Mouse (Mus musculus): Measurements from ENCODE around the gene Mrps23. TPM values are rescaled to one million over a fixed set of nuclear protein-coding genes. Genes with fewer than 3 reads are reported as not detected.
"Not testable (repeated sequence)": the region's sequence is repeated elsewhere in the genome, so short reads cannot be mapped to it uniquely, and the experiment has no call there.

Mrps23 gene
- polyA plus RNA-seq, 1 experiment from 2014 or later, result 63.9 TPM

DNA sequence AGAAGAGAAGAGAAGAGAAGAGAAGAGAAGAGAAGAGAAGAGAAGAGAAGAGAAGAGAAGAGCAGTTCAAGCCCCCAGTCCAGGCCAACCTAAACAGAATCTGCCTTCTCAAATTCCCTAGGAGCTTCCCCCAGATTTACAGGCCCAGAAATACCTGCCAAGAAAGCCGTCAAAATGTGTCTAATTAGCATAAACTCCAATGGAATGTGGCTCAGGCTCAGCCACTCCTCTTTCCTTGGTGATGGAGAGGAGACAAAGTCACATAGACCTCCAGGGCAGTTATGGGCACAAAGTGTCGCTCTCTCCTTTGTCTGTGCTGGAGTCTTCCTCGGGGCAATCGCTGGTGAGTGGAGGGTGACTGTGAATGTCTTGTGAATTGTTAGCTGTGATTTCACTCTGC, 6.0 kb upstream of the Mrps23 start:
- H3K4me1 ChIP-seq (ENCODE audit: control insufficient read depth, insufficient read depth, low read length), result peaks cover 22% of the 10 kb centered on the region
- H3K9me3 ChIP-seq (ENCODE audit: control insufficient read depth, low read length), result no peaks in the 10 kb centered on the region
- no peak overlapping the region for H3K4me3 ChIP-seq (ENCODE audit: low read length)
- no peak overlapping the region for H3K27ac ChIP-seq (ENCODE audit: low read length)
- H3K9ac ChIP-seq (ENCODE audit: low read depth, low read length), result no peak overlapping the region
- 0 out of 2 replicates have a peak, but pooled peaks cover 4% of the 10 kb centered on the region for H3K27me3 ChIP-seq (replicated peaks; ENCODE audit: control insufficient read depth, insufficient read depth, low read length)
- WGBS, result 43% methylated on average over 4 of the region's 4 CpGs
- H3K4me2 ChIP-seq (ENCODE audit: low read depth, low read length), result no peak overlapping the region
- no peak for ATAC-seq
- H3K36me3 ChIP-seq (ENCODE audit: control insufficient read depth, insufficient read depth, low read length), result no peaks in the 10 kb centered on the region

GRCm38 (mm10) chr11:88201172-88201571, 3.0 kb upstream of the Mrps23 start:
- WGBS, result 70% methylated on average over 2 of the region's 2 CpGs
- Histone ChIP-seq H3K9me3 (ENCODE audit: control insufficient read depth, low read length) (no peaks in the 10 kb centered on the region), H3K9ac (ENCODE audit: low read depth, low read length) (no peak overlapping the region), H3K4me2 (ENCODE audit: low read depth, low read length) (no peak overlapping the region), H3K27ac (ENCODE audit: low read length) (no peak overlapping the region), H3K36me3 (ENCODE audit: control insufficient read depth, insufficient read depth, low read length) (no peaks in the 10 kb centered on the region), H3K4me1 (ENCODE audit: control insufficient read depth, insufficient read depth, low read length) (peaks cover 18% of the 10 kb centered on the region), H3K27me3 (replicated peaks; ENCODE audit: control insufficient read depth, insufficient read depth, low read length) (no peaks in the 10 kb centered on the region), H3K4me3 (ENCODE audit: low read length) (no peak overlapping the region)
- no peak for ATAC-seq

DNA sequence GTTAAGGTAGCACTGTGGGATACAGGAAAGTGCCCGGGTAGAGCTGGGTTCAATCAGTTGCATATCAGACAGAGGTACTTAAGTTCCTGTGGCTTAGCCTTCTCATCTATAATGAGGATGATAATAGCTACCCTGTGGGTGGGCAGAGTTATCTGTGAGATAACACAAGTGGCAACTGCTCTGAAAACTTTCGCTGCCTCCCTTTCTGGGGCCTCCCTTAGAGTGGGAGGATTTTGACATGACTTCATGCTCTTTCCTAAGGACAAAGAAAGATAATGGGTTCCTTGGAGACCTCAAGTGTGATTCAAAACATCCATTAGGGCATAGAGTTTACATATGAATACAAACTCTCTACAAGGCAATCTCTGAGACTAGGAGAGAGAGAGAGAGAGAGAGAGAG, 2.1 kb upstream of the Mrps23 start:
- no peaks in the 10 kb centered on the region for H3K27me3 ChIP-seq (replicated peaks; ENCODE audit: control insufficient read depth, insufficient read depth, low read length)
- H3K4me2 ChIP-seq (ENCODE audit: low read depth, low read length), result no peak overlapping the region
- H3K27ac ChIP-seq (ENCODE audit: low read length), result no peak overlapping the region
- 24% methylated on average over 2 of the region's 2 CpGs for WGBS
- no peak overlapping the region for H3K9ac ChIP-seq (ENCODE audit: low read depth, low read length)
- no peak overlapping the region for H3K4me3 ChIP-seq (ENCODE audit: low read length)
- no peak for ATAC-seq
- H3K9me3 ChIP-seq (ENCODE audit: control insufficient read depth, low read length), result no peaks in the 10 kb centered on the region
- H3K36me3 ChIP-seq (ENCODE audit: control insufficient read depth, insufficient read depth, low read length), result no peaks in the 10 kb centered on the region
- H3K4me1 ChIP-seq (ENCODE audit: control insufficient read depth, insufficient read depth, low read length), result peaks cover 15% of the 10 kb centered on the region

GRCm38 (mm10) chr11:88204593-88205368, 593 bp downstream of the Mrps23 start:
- H3K4me1 ChIP-seq (ENCODE audit: control insufficient read depth, insufficient read depth, low read length), result peaks cover 11% of the 10 kb centered on the region
- no peaks in the 10 kb centered on the region for H3K9me3 ChIP-seq (ENCODE audit: control insufficient read depth, low read length)
- no peaks in the 10 kb centered on the region for H3K27me3 ChIP-seq (replicated peaks; ENCODE audit: control insufficient read depth, insufficient read depth, low read length)
- H3K9ac ChIP-seq (ENCODE audit: low read depth, low read length), result peak overlapping the region; percentile 76
- ATAC-seq, result peak; percentile 33
- H3K4me2 ChIP-seq (ENCODE audit: low read depth, low read length), result peak overlapping the region; percentile 66
- peak overlapping the region; percentile 68 for H3K4me3 ChIP-seq (ENCODE audit: low read length)
- H3K27ac ChIP-seq (ENCODE audit: low read length), result peak overlapping the region; percentile 33
- H3K36me3 ChIP-seq (ENCODE audit: control insufficient read depth, insufficient read depth, low read length), result no peaks in the 10 kb centered on the region
- 28% methylated on average over 30 of the region's 30 CpGs for WGBS

- not testable (repeated sequence) for H3K27me3 ChIP-seq (replicated peaks; ENCODE audit: control insufficient read depth, insufficient read depth, low read length); H3K27ac ChIP-seq (ENCODE audit: low read length); ATAC-seq; H3K9ac ChIP-seq (ENCODE audit: low read depth, low read length); H3K36me3 ChIP-seq (ENCODE audit: control insufficient read depth, insufficient read depth, low read length); H3K4me3 ChIP-seq (ENCODE audit: low read length); H3K9me3 ChIP-seq (ENCODE audit: control insufficient read depth, low read length); H3K4me2 ChIP-seq (ENCODE audit: low read depth, low read length)
- H3K4me1 ChIP-seq (ENCODE audit: control insufficient read depth, insufficient read depth, low read length), result peaks cover 11% of the 10 kb centered on the region
- WGBS, result 84% methylated on average over 8 of the region's 8 CpGs
Observed at GRCm38 (mm10) chr11:88206576-88206975, 2.4 kb downstream of the Mrps23 start.

DNA sequence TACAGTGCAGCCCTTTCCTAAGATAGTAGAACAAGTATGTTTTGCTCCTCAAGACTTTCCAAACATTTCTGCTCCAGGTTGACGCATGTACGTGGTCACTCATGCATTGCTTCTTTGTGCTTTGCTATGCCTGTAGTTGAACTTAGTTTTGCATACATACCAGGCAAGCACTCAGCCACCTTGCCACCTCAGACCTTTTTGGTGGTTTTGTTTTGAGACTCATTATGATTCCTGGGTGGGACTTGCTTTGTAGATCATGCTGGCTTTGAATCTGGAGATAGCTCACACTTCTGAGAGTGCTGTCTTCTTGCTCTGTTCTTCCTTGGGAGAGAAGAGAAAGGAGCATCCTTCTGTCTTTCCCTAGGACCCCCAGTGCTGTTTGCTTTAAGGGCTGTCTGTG, 3.5 kb downstream of the Mrps23 start:
- 96% methylated on average over 2 of the region's 2 CpGs for WGBS
- no peak for ATAC-seq

DNA sequence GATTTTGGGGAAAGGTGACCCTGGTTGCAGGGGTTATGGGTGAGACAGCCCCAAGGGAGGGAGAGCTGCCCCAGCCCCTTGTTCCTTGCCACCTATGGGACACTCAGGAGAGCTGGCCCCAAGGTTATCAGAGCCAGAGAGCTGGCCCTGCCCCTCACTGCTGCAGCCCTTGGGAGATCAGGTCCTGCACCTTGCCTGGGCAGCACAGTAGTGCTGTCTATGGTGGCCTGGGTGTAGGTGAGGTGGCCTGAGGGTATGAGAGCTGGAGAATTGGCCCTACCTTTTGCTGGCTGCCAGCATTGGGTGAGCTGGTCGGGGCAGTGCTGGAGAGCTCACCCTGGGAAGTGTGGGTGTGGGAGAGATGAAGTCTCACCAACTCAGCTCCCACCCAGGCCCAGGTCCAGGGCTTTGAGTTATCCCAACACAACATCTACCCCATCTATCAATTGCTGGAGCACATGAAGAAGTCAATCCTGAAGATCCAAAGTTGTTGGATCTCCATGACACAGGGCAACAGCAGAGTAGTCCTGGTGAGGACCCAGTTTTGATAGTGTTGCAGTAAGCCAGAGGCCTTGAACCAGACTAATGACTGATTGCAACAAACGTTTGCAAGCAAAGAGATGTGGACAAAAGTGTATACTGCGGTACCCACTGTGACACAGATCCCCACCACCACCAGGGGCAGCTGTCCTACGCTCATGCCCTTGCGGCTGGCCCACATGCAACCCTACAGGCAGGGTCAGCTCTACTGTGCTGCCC, 7.8 kb downstream of the Mrps23 start:
- Histone ChIP-seq H3K4me3 (ENCODE audit: low read length) (no peak overlapping the region), H3K9me3 (ENCODE audit: control insufficient read depth, low read length) (no peaks in the 10 kb centered on the region), H3K36me3 (ENCODE audit: control insufficient read depth, insufficient read depth, low read length) (no peaks in the 10 kb centered on the region), H3K27ac (ENCODE audit: low read length) (no peak overlapping the region), H3K4me2 (ENCODE audit: low read depth, low read length) (no peak overlapping the region), H3K27me3 (replicated peaks; ENCODE audit: control insufficient read depth, insufficient read depth, low read length) (no peaks in the 10 kb centered on the region), H3K9ac (ENCODE audit: low read depth, low read length) (no peak overlapping the region), H3K4me1 (ENCODE audit: control insufficient read depth, insufficient read depth, low read length) (no peaks in the 10 kb centered on the region)
- 83% methylated on average over 5 of the region's 5 CpGs for WGBS
- no peak for ATAC-seq

More for the DNA sequence above, 3.5 kb downstream of the Mrps23 start:
- Histone ChIP-seq H3K27me3 (replicated peaks; ENCODE audit: control insufficient read depth, insufficient read depth, low read length) (no peaks in the 10 kb centered on the region), H3K27ac (ENCODE audit: low read length) (no peak overlapping the region), H3K9me3 (ENCODE audit: control insufficient read depth, low read length) (no peaks in the 10 kb centered on the region), H3K4me2 (ENCODE audit: low read depth, low read length) (no peak overlapping the region), H3K4me3 (ENCODE audit: low read length) (no peak overlapping the region), H3K36me3 (ENCODE audit: control insufficient read depth, insufficient read depth, low read length) (no peaks in the 10 kb centered on the region), H3K4me1 (ENCODE audit: control insufficient read depth, insufficient read depth, low read length) (peaks cover 11% of the 10 kb centered on the region), H3K9ac (ENCODE audit: low read depth, low read length) (no peak overlapping the region)

GRCm38 (mm10) chr11:88213757-88214156, 9.6 kb downstream of the Mrps23 start:
- Histone ChIP-seq H3K9me3 (ENCODE audit: control insufficient read depth, low read length) (no peaks in the 10 kb centered on the region), H3K4me2 (ENCODE audit: low read depth, low read length) (no peak overlapping the region), H3K27me3 (replicated peaks; ENCODE audit: control insufficient read depth, insufficient read depth, low read length) (no peaks in the 10 kb centered on the region), H3K27ac (ENCODE audit: low read length) (no peak overlapping the region), H3K9ac (ENCODE audit: low read depth, low read length) (no peak overlapping the region), H3K4me3 (ENCODE audit: low read length) (no peak overlapping the region), H3K36me3 (ENCODE audit: control insufficient read depth, insufficient read depth, low read length) (no peaks in the 10 kb centered on the region), H3K4me1 (ENCODE audit: control insufficient read depth, insufficient read depth, low read length) (no peaks in the 10 kb centered on the region)
- WGBS, result 42% methylated on average over 6 of the region's 6 CpGs
- no peak for ATAC-seq

GRCm38 (mm10) chr11:88214881-88215831, 11.0 kb downstream of the Mrps23 start:
- 61% methylated on average over 21 of the region's 21 CpGs for WGBS
- H3K4me1 ChIP-seq (ENCODE audit: control insufficient read depth, insufficient read depth, low read length), result no peaks in the 10 kb centered on the region
- no peaks in the 10 kb centered on the region for H3K27me3 ChIP-seq (replicated peaks; ENCODE audit: control insufficient read depth, insufficient read depth, low read length)
- no peaks in the 10 kb centered on the region for H3K9me3 ChIP-seq (ENCODE audit: control insufficient read depth, low read length)
- H3K27ac ChIP-seq (ENCODE audit: low read length), result no peak overlapping the region
- H3K4me2 ChIP-seq (ENCODE audit: low read depth, low read length), result no peak overlapping the region
- ATAC-seq, result 0 out of 2 replicates have a peak, but pooled peaks have one; percentile 21
- no peaks in the 10 kb centered on the region for H3K36me3 ChIP-seq (ENCODE audit: control insufficient read depth, insufficient read depth, low read length)
- H3K9ac ChIP-seq (ENCODE audit: low read depth, low read length), result 0 out of 2 replicates have a peak overlapping the region, but pooled peaks have one; percentile 14
- H3K4me3 ChIP-seq (ENCODE audit: low read length), result no peak overlapping the region
